Mouse (Mus musculus) erythroblast, embryonic 14.5 days (primary cell): ENCODE results near the gene Smarca5. TPM values are rescaled to one million over a fixed set of nuclear protein-coding genes. Genes with fewer than 3 reads are reported as not detected.
A peak's percentile ranks its signal among the peaks of the same experiment; 100 is the strongest.
"Not testable (repeated sequence)": the region's sequence is repeated elsewhere in the genome, so short reads cannot be mapped to it uniquely, and the experiment has no call there.

Experiments
- H3K27me3 ChIP-seq: 2 replicates; pipeline ENCODE4 v1.6.1; 2012; ENCODE audit warnings: inconsistent platforms; ENCODE audit not compliant: control insufficient read depth
- H3K36me3 ChIP-seq: 2 replicates; pipeline ENCODE4 v1.6.1; 2012; ENCODE audit warnings: mild to moderate bottlenecking, inconsistent platforms; ENCODE audit not compliant: control insufficient read depth
- H3K4me1 ChIP-seq: 2 replicates; pipeline ENCODE4 v1.6.1; 2012; ENCODE audit warnings: inconsistent platforms; ENCODE audit not compliant: control insufficient read depth
- H3K4me3 ChIP-seq: replicated peaks from 2 replicates; pipeline ENCODE3; 2012; ENCODE audit warnings: moderate library complexity, mild to moderate bottlenecking, inconsistent platforms
- H3K9me3 ChIP-seq: 2 replicates; pipeline ENCODE4 v1.6.1; 2012; ENCODE audit warnings: low read length, inconsistent platforms, mixed read lengths; ENCODE audit not compliant: control insufficient read depth
- GATA1 ChIP-seq: IDR thresholded peaks from 2 replicates; pipeline ENCODE4 v1.6.1; 2012; ENCODE audit warnings: low read length, inconsistent platforms, mixed read lengths
- TAL1 ChIP-seq: IDR thresholded peaks from 3 replicates; pipeline ENCODE4 v1.6.1; 2012; ENCODE audit warnings: low read length, inconsistent platforms, mixed read lengths
- polyA plus RNA-seq: library from polyadenylated mRNA; stranded (reverse); fragments of >175 nt; gene quantifications from 2 replicates; pipeline ENCODE4 v1.2.3, GENCODE M21; 2012

Gene Smarca5
- 0.96 and 1.3 TPM in 2 replicates for polyA plus RNA-seq

GRCm38 (mm10) chr8:80739155-80739924, at the start of gene Smarca5:
Gene Smarca5 (minus strand): TSS chr8:80739497.
- H3K9me3 ChIP-seq, H3K27me3 ChIP-seq: not testable (repeated sequence)
- H3K36me3 ChIP-seq, result peaks cover 23% of the 10 kb centered on the region
- H3K4me1 ChIP-seq, result peaks cover 22% of the 10 kb centered on the region
- H3K4me3 ChIP-seq, result peak within 1 kb of the TSS; percentile 74

GRCm38 (mm10) chr8:80784559-80784958, 45.3 kb upstream of the Smarca5 start:
- no peaks in the 10 kb centered on the region for H3K9me3 ChIP-seq
- TF ChIP-seq TAL1 (no peak), GATA1 (no peak)
- H3K27me3 ChIP-seq, result no peaks in the 10 kb centered on the region
- H3K4me3 ChIP-seq, result no peak overlapping the region
- H3K36me3 ChIP-seq, result peaks cover 95% of the 10 kb centered on the region
- H3K4me1 ChIP-seq, result no peaks in the 10 kb centered on the region; the same call in 1 of the 2 replicates

GRCm38 (mm10) chr8:80783271-80783670, 44.0 kb upstream of the Smarca5 start:
- TF ChIP-seq GATA1 (no peak), TAL1 (no peak)
- H3K9me3 ChIP-seq, result no peaks in the 10 kb centered on the region
- no peak overlapping the region for H3K4me3 ChIP-seq
- H3K36me3 ChIP-seq, result peaks cover 95% of the 10 kb centered on the region
- no peaks in the 10 kb centered on the region for H3K27me3 ChIP-seq
- H3K4me1 ChIP-seq, result no peaks in the 10 kb centered on the region; the same call in 1 of the 2 replicates

- Histone ChIP-seq H3K27me3 (no peaks in the 10 kb centered on the region), H3K4me3 (no peak overlapping the region), H3K36me3 (peaks cover 95% of the 10 kb centered on the region), H3K9me3 (no peaks in the 10 kb centered on the region), H3K4me1 (peaks cover under 1% of the 10 kb centered on the region)
- TF ChIP-seq GATA1, result no peak
- TF ChIP-seq TAL1, result no peak
Measured at GRCm38 (mm10) chr8:80781338-80781737, 42.0 kb upstream of the Smarca5 start.

GRCm38 (mm10) chr8:80780271-80780670, 41.0 kb upstream of the Smarca5 start:
- peaks cover 1% of the 10 kb centered on the region for H3K4me1 ChIP-seq
- H3K36me3 ChIP-seq, result peaks cover 94% of the 10 kb centered on the region
- TF ChIP-seq TAL1 (no peak), GATA1 (no peak)
- no peak overlapping the region for H3K4me3 ChIP-seq
- H3K9me3 ChIP-seq, result no peaks in the 10 kb centered on the region
- no peaks in the 10 kb centered on the region for H3K27me3 ChIP-seq

GRCm38 (mm10) chr8:80776436-80776835, 37.1 kb upstream of the Smarca5 start:
- H3K9me3 ChIP-seq, result no peaks in the 10 kb centered on the region
- H3K4me3 ChIP-seq, result no peak overlapping the region
- H3K4me1 ChIP-seq, result peaks cover 1% of the 10 kb centered on the region
- no peaks in the 10 kb centered on the region for H3K27me3 ChIP-seq
- peaks cover 92% of the 10 kb centered on the region for H3K36me3 ChIP-seq
- TF ChIP-seq GATA1, result no peak
- no peak for TF ChIP-seq TAL1

GRCm38 (mm10) chr8:80772732-80773460, 33.6 kb upstream of the Smarca5 start:
- peaks cover 1% of the 10 kb centered on the region; the same call in 1 of the 2 replicates for H3K4me1 ChIP-seq
- peaks cover 95% of the 10 kb centered on the region for H3K36me3 ChIP-seq
- TF ChIP-seq TAL1 (no peak), GATA1 (no peak)
- H3K4me3 ChIP-seq, result no peak overlapping the region
- H3K9me3 ChIP-seq, result no peaks in the 10 kb centered on the region
- no peaks in the 10 kb centered on the region for H3K27me3 ChIP-seq

- Histone ChIP-seq H3K9me3 (no peaks in the 10 kb centered on the region), H3K36me3 (peaks cover 94% of the 10 kb centered on the region), H3K4me3 (no peak overlapping the region), H3K4me1 (peaks cover 2% of the 10 kb centered on the region; the same call in 1 of the 2 replicates), H3K27me3 (no peaks in the 10 kb centered on the region)
- TF ChIP-seq TAL1 (no peak), GATA1 (no peak)
Measured at GRCm38 (mm10) chr8:80768451-80768850, 29.2 kb upstream of the Smarca5 start.

GRCm38 (mm10) chr8:80753017-80753715, 13.9 kb upstream of the Smarca5 start:
- no peak for TF ChIP-seq GATA1
- TF ChIP-seq TAL1, result no peak
- H3K4me3 ChIP-seq, result no peak overlapping the region
- H3K27me3 ChIP-seq, result no peaks in the 10 kb centered on the region
- H3K36me3 ChIP-seq, result no peaks in the 10 kb centered on the region
- no peaks in the 10 kb centered on the region; the same call in 1 of the 2 replicates for H3K4me1 ChIP-seq
- H3K9me3 ChIP-seq, result no peaks in the 10 kb centered on the region
